Mouse (Mus musculus) stomach, postnatal 0 days (tissue): ENCODE measurements around the gene Tmem108.

Source experiments
- CTCF ChIP-seq: IDR thresholded peaks from 2 replicates; pipeline ENCODE4 v1.5.1; 2016; ENCODE audit warnings: antibody characterized with exemption, low read depth, mild to moderate bottlenecking, moderate library complexity
- EP300 ChIP-seq: optimal IDR thresholded peaks from 2 replicates; pipeline ENCODE3; 2016; ENCODE audit warnings: antibody characterized with exemption

- TF ChIP-seq EP300 (no peak), CTCF (no peak)
These were observed 61.4 kb downstream of the Tmem108 start for GRCm38 (mm10) chr9:103700240-103700639.
